8 mouse cellular contexts compared by ENCODE assay signal in the genomic region with DNA sequence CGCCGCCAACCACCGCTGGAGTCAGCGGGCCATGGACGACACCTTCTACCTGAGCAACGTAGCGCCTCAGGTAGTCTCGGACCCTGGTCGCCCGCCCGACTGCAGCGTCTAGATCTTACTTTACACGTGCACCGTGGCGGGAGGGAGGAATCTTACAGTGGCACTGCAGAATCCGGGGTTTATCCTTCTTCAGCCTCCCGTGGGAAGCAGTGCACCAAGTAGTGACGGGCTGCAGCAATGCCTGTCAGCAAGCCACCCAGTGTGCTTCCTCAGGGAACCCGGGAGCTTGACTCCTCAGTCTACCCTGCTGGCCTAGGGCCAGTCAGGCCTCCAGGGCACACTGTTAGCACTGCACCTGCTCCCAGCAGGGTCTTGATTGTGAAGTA. TPM values are rescaled to one million over a fixed set of nuclear protein-coding genes. Genes with fewer than 3 reads are reported as not detected.
A peak's percentile ranks its signal among the peaks of the same experiment; 100 is the strongest.
DNase-seq lines count a peak whose midpoint lies in the region; ATAC-seq and TF ChIP-seq lines count a peak whose summit lies in the region.

No protein-coding gene starts in this region.

- H3K4me2 ChIP-seq in forebrain, embryonic 11.5 days (ENCODE audit: low read depth, low read length, severe bottlenecking): peak overlapping the region; percentile 99
- peak overlapping the region; percentile 88 for H3K4me2 ChIP-seq in liver, embryonic 14.5 days (ENCODE audit: low read depth)

- DNase-seq in heart, adult 2 months: no peak
- no peak for DNase-seq in heart, postnatal 10 days
- no peak for DNase-seq in forebrain, embryonic 11.5 days (ENCODE audit: low spot score)
- DNase-seq in liver, embryonic 14.5 days (ENCODE audit: low read depth in 3 of 3, low spot score in 3 of 3): no peak
- no peak for DNase-seq in right cerebral cortex, adult 18-20 months
- DNase-seq in spleen, postnatal 36 days (ENCODE audit: low spot score in 2 of 2): no peak
- no peak for DNase-seq in thymus, postnatal 14 days

- peak overlapping the region; percentile 89 for H3K9ac ChIP-seq in heart, adult 2 months (ENCODE audit: low read depth, low read length)
- H3K9ac ChIP-seq in forebrain, embryonic 11.5 days (ENCODE audit: low read length): peak overlapping the region; percentile 63
- H3K9ac ChIP-seq in liver, embryonic 14.5 days (replicated peaks): peak overlapping the region; percentile 50

- no peak for TF ChIP-seq EP300 in heart, adult 2 months (IDR thresholded peaks at IDR 0.05; ENCODE audit: insufficient read depth, low read depth, low read length)
- TF ChIP-seq EP300 in liver, embryonic 14.5 days (IDR thresholded peaks at IDR 0.05; ENCODE audit: low read depth): no peak

- H3K4me1 ChIP-seq in heart, adult 2 months (ENCODE audit: control insufficient read depth, insufficient read depth, low read length): peaks cover 5% of the 10 kb centered on the region
- H3K4me1 ChIP-seq in E14TG2a.4 (replicated peaks; ENCODE audit: low read depth, low read length): peaks cover 42% of the 10 kb centered on the region
- H3K4me1 ChIP-seq in forebrain, embryonic 11.5 days (replicated peaks; ENCODE audit: control insufficient read depth, insufficient read depth, low read length): peaks cover 5% of the 10 kb centered on the region; the same call in 1 of the 2 replicates
- peaks cover 0 to 2% of the 10 kb centered on the region in 2 experiments; a peak in 3 of 4 replicates for H3K4me1 ChIP-seq in liver, embryonic 14.5 days (replicated peaks; ENCODE audit: control insufficient read depth in 2 of 2, insufficient read depth in 2 of 2, low read length in 1 of 2)

- no peaks in the 10 kb centered on the region for H3K36me3 ChIP-seq in heart, adult 2 months (ENCODE audit: control insufficient read depth, insufficient read depth, low read length)
- peaks cover 50% of the 10 kb centered on the region for H3K36me3 ChIP-seq in E14TG2a.4 (ENCODE audit: insufficient read depth, low read length)
- H3K36me3 ChIP-seq in forebrain, embryonic 11.5 days (ENCODE audit: control insufficient read depth, insufficient read depth, low read length): peaks cover 18% of the 10 kb centered on the region
- peaks cover 23% of the 10 kb centered on the region for H3K36me3 ChIP-seq in liver, embryonic 14.5 days (replicated peaks; ENCODE audit: control insufficient read depth, insufficient read depth, low read depth)

- no peak for ATAC-seq in forebrain, embryonic 11.5 days (replicated peaks; ENCODE audit: low FRiP score)
- ATAC-seq in liver, embryonic 14.5 days (ENCODE audit: insufficient read depth): no peak

- intact Hi-C loops in heart, adult 2 months (cut with DNase I): loop anchor here (2.0 to 5.0 kb wide), 2 partner anchors 99 to 115 kb away; a partner anchor contains a TSS
- intact Hi-C loops in heart, postnatal 10 days (cut with DNase I): no loop called here

- no peak for TF ChIP-seq POLR2A in heart, adult 2 months (IDR thresholded peaks at IDR 0.05; ENCODE audit: insufficient read depth, low read depth, low read length)

- WGBS in heart, adult 2 months: under 1% methylated on average over 19 of the region's 19 CpGs
- WGBS in forebrain, embryonic 11.5 days: 4% methylated on average over 19 of the region's 19 CpGs
- WGBS in liver, embryonic 14.5 days (ENCODE audit: insufficient replicate concordance): 2% methylated on average over 19 of the region's 19 CpGs

- no peaks in the 10 kb centered on the region for H3K79me2 ChIP-seq in heart, adult 2 months (replicated peaks; ENCODE audit: control insufficient read depth, insufficient read depth, low read length)

- TF ChIP-seq CTCF in heart, adult 2 months (IDR thresholded peaks at IDR 0.05): no peak
- no peak for TF ChIP-seq CTCF in E14TG2a.4 (conservative IDR thresholded peaks at IDR 0.05; ENCODE audit: low read length)
- no peak for TF ChIP-seq CTCF in liver, embryonic 14.5 days (IDR thresholded peaks at IDR 0.05; ENCODE audit: low read depth)

- H3K4me3 ChIP-seq in heart, adult 2 months: peak overlapping the region; percentile 97
- peak overlapping the region; percentile 84 for H3K4me3 ChIP-seq in E14TG2a.4 (replicated peaks; ENCODE audit: low read length)
- peak overlapping the region; percentile 62 for H3K4me3 ChIP-seq in forebrain, embryonic 11.5 days (ENCODE audit: low read depth, low read length)
- peak overlapping the region; percentile 56 to 58 for H3K4me3 ChIP-seq in liver, embryonic 14.5 days (ENCODE audit: insufficient read depth in 1 of 2, low read depth in 2 of 2, low read length in 2 of 2)

- H3K27ac ChIP-seq in heart, adult 2 months: peak overlapping the region; percentile 100
- H3K27ac ChIP-seq in forebrain, embryonic 11.5 days (ENCODE audit: low read depth, low read length): peak overlapping the region; percentile 65; the same call in 1 of the 2 replicates
- no peak overlapping the region for H3K27ac ChIP-seq in liver, embryonic 14.5 days

- no peaks in the 10 kb centered on the region for H3K27me3 ChIP-seq in heart, adult 2 months (ENCODE audit: control insufficient read depth, insufficient read depth, low read length)
- peaks cover 5% of the 10 kb centered on the region; the same call in 1 of the 2 replicates for H3K27me3 ChIP-seq in E14TG2a.4 (ENCODE audit: insufficient read depth, low read length)
- H3K27me3 ChIP-seq in forebrain, embryonic 11.5 days (ENCODE audit: control insufficient read depth, insufficient read depth, low read length): no peaks in the 10 kb centered on the region
- H3K27me3 ChIP-seq in liver, embryonic 14.5 days (ENCODE audit: control insufficient read depth, insufficient read depth, low read length): no peaks in the 10 kb centered on the region

- peaks cover 3% of the 10 kb centered on the region for H3K9me3 ChIP-seq in E14TG2a.4 (ENCODE audit: low read length)
- peaks cover under 1% of the 10 kb centered on the region; the same call in 1 of the 2 replicates for H3K9me3 ChIP-seq in forebrain, embryonic 11.5 days (ENCODE audit: control insufficient read depth, low read length)
- peaks cover 1% of the 10 kb centered on the region for H3K9me3 ChIP-seq in liver, embryonic 14.5 days (ENCODE audit: control insufficient read depth, low read length)

RNA-seq across cellular contexts. Expression of a gene that starts 0.7 kb away (rescaled TPM):
- total RNA-seq in heart, adult 2 months (2021): 10 to 100 TPM; 90.6 to 93.3 TPM
- 87.4 and 119 TPM in 2 replicates for polyA plus RNA-seq in heart, adult 2 months (2012; rRNA removed)
- 10 to 100 TPM; 59.1 to 60.2 TPM for total RNA-seq in heart, postnatal 10 days (2021)
- polyA plus RNA-seq in forebrain, embryonic 11.5 days (2014; fragmentation: Nextera tagmentation; extraction: Ambion mirVana): 14.4 and 16.4 TPM in 2 replicates
- 11.9 and 15.1 TPM in 2 replicates for polyA plus RNA-seq in liver, embryonic 14.5 days (2012; rRNA removed)
- polyA plus RNA-seq in liver, embryonic 14.5 days (2014; fragmentation: Nextera tagmentation; extraction: Ambion mirVana): 19.1 and 20.3 TPM in 2 replicates

RNA-seq across cellular contexts. Expression of a gene that starts 6.3 kb away (rescaled TPM):
- total RNA-seq in heart, adult 2 months (2021): 1 to 10 TPM; 5.1 to 5.4 TPM
- polyA plus RNA-seq in heart, adult 2 months (2012; rRNA removed): 9.4 and 10.3 TPM in 2 replicates
- 1 to 10 TPM; 7.0 to 7.1 TPM for total RNA-seq in heart, postnatal 10 days (2021)
- 79.7 and 81.7 TPM in 2 replicates for polyA plus RNA-seq in forebrain, embryonic 11.5 days (2014; fragmentation: Nextera tagmentation; extraction: Ambion mirVana)
- 18.6 and 20.3 TPM in 2 replicates for polyA plus RNA-seq in liver, embryonic 14.5 days (2012; rRNA removed)
- 18.7 and 25.2 TPM in 2 replicates for polyA plus RNA-seq in liver, embryonic 14.5 days (2014; fragmentation: Nextera tagmentation; extraction: Ambion mirVana)

RNA-seq across cellular contexts. Expression of a gene that starts 33.7 kb away (rescaled TPM):
- 10 to 100 TPM; 32.1 to 35.7 TPM for total RNA-seq in heart, adult 2 months (2021)
- 57.5 and 68.6 TPM in 2 replicates for polyA plus RNA-seq in heart, adult 2 months (2012; rRNA removed)
- total RNA-seq in heart, postnatal 10 days (2021): 10 to 100 TPM; 44.5 to 44.6 TPM
- 8.4 and 9.6 TPM in 2 replicates for polyA plus RNA-seq in forebrain, embryonic 11.5 days (2014; fragmentation: Nextera tagmentation; extraction: Ambion mirVana)
- 14.3 and 16.8 TPM in 2 replicates for polyA plus RNA-seq in liver, embryonic 14.5 days (2012; rRNA removed)
- 9.5 and 11.6 TPM in 2 replicates for polyA plus RNA-seq in liver, embryonic 14.5 days (2014; fragmentation: Nextera tagmentation; extraction: Ambion mirVana)

RNA-seq across cellular contexts. Expression of a gene that starts 38.4 kb away (rescaled TPM):
- total RNA-seq in heart, adult 2 months (2021): 10 to 100 TPM; 17.2 to 17.4 TPM
- polyA plus RNA-seq in heart, adult 2 months (2012; rRNA removed): 25.4 and 33.7 TPM in 2 replicates
- 10 to 100 TPM; 19.7 to 24.1 TPM for total RNA-seq in heart, postnatal 10 days (2021)
- 11.6 and 15.2 TPM in 2 replicates for polyA plus RNA-seq in forebrain, embryonic 11.5 days (2014; fragmentation: Nextera tagmentation; extraction: Ambion mirVana)
- 11.3 and 12.7 TPM in 2 replicates for polyA plus RNA-seq in liver, embryonic 14.5 days (2012; rRNA removed)
- polyA plus RNA-seq in liver, embryonic 14.5 days (2014; fragmentation: Nextera tagmentation; extraction: Ambion mirVana): 3.6 and 3.9 TPM in 2 replicates

RNA-seq across cellular contexts. Expression of a gene that starts 47.6 kb away (rescaled TPM):
- total RNA-seq in heart, adult 2 months (2021): 10 to 100 TPM; 21.9 to 26.6 TPM
- 45.1 TPM in 2 replicates for polyA plus RNA-seq in heart, adult 2 months (2012; rRNA removed)
- total RNA-seq in heart, postnatal 10 days (2021): 10 to 100 TPM; 25.7 to 26.7 TPM
- polyA plus RNA-seq in forebrain, embryonic 11.5 days (2014; fragmentation: Nextera tagmentation; extraction: Ambion mirVana): 8.0 and 8.1 TPM in 2 replicates
- polyA plus RNA-seq in liver, embryonic 14.5 days (2012; rRNA removed): 8.1 and 8.5 TPM in 2 replicates
- polyA plus RNA-seq in liver, embryonic 14.5 days (2014; fragmentation: Nextera tagmentation; extraction: Ambion mirVana): 1.9 and 2.0 TPM in 2 replicates
